Mouse (Mus musculus): ENCODE data around the gene Gipr.

Gene Gipr

DNA sequence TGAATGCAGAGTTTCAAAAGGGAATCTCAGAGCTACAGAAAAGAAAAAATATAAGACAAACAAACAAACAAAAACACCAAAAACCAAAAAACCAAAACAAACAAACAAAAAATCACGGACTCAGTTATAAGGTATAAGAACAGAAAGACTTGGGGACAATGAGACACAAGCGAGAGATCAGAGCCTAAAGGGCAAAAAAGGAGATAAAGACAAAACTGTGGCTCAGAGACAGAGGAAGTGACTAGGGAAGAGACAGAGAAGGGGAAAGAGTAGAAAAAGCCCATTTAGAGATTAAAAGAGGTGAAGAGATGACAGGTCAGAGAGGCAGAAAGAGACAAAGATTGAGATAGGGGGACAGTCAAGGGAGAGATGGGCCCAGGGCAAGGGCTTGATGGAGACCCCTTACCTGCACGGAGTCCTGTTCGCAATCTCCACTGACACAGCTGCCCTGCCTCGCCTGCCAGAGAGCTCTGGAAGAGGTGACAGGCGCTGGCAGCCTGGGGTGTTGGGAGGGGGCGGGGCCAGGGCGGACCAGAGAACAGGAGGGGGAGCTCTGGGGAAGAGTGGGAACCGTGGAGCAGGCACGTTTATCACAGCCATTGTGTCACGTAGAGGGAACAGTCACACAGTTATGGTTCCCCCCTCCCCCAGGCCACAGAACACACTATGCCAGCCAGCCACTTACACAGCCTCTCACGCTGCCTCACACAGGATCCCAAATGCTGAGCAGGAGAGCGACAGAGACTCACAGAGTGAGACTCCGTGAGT is at the start of gene Gipr:
Gipr (minus strand) TSS at position 472 of the 768 bp plus-strand sequence.
- no peak for DNase-seq (ENCODE audit: low read depth, low spot score)

DNA sequence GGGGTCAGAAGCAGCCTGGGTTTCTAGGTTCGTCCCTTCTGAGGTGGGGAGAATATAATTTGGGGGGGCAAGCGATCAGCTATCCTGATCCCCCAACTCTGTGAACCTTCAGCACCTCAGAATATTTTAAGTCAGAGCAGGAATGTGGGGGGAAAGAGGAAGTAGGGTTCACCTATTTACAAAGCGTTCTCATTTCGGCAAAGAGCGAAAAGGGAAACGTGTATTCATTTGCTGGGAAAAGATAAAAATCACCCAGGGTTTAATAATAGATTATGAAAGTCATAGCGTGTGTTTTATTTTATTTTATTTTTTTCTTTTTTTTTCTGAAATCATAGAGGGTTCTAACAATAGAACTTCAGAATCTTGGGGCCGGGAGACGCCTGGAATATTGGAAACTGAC is 49.0 kb upstream of the Gipr start:
- no peak for DNase-seq (ENCODE audit: low read depth, low spot score)

DNA sequence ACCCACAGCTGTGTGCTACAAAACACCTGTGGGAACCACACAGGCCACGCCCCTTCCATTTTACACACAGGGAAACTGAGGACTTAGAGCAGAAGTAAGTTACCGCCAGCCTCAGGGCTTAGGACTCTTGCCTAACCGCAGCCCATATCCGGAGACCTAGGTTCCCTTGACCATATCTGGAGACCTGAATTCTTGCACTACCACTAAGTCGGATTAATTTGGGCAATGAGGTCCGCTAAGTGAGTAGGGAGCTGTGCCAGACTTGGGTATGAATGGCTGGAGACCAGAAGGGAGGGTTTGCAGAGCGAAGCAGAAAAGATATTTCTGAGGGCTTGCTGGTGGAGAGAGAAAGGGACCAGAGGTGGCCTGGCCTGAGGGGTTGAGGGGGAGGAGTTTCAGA is 48.4 kb upstream of the Gipr start:
- no peak for DNase-seq (ENCODE audit: low read depth, low spot score)

DNA sequence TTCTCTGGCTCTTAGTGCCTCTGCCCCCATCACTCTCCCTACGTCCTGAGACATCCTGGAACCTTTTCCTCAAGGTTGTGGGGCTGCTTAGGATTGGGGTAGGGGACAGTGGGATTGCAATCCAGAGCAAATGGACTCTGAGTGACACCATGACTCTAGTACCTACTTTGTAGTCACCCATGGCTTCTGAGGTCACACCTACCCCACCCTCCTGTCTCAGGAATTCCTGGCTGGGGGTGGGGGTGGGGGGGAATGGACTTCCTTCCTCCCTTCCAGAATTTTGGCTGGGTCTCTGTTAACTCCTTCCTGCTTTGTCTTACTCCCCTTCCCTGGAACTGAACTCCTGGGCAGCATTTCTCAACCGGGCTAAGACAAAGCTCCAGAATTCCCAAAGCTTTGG is 47.5 kb upstream of the Gipr start:
- DNase-seq (ENCODE audit: low read depth, low spot score), result no peak

DNA sequence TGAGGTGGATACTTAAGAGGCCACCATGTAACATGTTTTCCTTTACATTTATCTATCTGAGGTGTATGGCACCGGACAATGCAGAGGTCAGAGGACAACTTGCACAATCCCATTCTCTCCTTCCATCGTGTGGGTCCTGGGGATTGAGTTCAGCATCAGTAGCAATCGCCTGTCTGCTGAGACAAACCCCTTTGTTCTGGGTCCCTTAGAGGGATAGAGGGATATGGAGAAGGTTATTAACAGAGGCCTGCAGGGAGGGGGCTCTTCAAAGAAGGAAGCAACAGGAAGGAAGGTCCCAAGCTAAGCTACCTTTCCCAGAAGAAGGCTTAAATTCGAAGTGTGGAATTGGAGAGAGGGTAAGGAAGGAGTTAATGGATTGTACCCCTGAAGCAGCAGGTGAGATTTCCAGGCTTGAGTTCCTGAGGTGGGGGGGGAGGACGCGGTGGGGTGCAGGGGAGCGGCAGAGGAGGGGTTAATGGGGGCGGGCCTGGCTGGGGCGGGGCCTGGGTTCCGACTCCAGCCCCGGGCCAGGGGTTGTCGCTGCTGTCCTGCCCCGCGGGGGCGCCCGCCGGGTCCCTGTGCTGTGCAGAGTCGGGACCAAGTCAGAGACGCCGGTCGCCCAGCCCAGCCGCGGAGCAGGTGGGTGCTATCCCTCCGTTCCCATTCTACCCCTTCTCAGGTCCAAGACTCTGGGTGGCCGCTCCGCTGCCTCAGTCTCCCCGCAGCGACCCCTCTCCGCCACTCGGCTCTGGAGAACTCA is 46.2 kb upstream of the Gipr start, which contains the start of gene Gpr4:
Gpr4 (plus strand) TSS at position 543 of the 760 bp plus-strand sequence.
- peak; percentile 26 for DNase-seq (ENCODE audit: low read depth, low spot score)

DNA sequence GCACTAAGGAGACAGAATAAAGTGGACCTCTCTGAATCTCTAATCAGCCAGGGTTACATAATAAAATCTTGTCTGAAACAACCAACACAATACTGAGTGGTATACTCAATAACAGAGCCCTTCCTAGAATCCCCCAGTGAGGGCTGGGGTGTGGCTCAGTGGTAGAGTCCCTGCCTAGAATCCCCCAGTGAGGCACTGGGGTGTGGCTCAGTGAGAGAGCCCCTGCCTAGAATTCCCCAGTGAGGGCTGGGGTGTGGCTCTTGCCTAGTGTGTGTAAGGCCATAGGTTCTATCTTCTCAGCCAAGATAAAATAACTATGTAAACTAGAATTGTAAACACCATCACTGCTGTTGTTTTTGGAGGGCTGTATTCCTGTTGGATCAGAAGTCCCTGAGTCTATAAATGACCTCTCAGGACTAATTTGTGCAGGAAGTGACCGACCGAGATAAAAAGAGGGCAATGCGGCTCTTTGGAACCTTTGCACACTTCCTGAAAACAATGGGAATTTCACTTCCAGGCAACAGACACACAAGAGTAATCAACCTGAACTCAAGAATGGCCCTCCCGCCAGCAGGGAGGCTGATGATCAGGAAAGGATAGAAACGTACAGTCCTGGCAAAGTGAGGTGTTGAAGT is 45.2 kb upstream of the Gipr start:
- DNase-seq (ENCODE audit: low read depth, low spot score), result no peak

DNA sequence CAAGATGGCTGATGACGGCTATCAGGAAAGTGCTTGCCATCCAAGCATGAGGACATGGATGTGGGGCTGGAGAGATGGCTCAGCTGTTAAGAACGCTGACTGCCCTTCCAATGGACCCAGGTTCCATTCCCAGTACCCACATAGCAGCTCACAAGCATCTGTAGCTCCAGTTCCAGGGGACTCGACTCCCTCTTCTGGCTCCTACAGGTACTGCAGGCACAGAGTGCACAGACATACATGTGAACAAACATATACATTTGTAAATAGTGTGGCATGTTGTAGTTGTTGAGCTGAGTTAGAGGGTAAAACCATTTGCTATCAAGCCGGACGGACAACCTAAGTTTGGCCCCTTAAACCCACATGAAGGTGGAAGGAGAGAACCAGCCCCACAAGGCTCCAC is 44.1 kb upstream of the Gipr start:
- DNase-seq (ENCODE audit: low read depth, low spot score), result peak; percentile 49

DNA sequence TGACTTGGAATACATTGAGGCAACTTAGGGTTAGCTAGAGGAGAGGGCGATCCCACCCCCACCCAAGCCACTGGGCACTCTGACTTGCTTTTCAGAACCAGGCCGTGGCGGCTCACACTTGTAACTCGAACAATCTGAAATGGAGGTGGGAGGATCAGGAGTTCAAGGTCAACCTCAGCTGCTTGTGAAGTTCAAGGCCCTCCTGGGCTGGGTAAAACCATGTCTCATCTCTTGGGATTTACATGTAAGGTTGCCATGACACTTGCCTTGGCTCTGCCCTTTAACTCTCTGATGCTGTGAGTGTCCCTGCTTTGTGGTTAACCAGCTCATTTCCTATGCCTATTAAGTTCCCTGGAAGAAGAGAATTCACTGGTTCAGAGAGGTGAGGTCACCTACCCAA is 43.6 kb upstream of the Gipr start:
- DNase-seq (ENCODE audit: low read depth, low spot score), result no peak

DNA sequence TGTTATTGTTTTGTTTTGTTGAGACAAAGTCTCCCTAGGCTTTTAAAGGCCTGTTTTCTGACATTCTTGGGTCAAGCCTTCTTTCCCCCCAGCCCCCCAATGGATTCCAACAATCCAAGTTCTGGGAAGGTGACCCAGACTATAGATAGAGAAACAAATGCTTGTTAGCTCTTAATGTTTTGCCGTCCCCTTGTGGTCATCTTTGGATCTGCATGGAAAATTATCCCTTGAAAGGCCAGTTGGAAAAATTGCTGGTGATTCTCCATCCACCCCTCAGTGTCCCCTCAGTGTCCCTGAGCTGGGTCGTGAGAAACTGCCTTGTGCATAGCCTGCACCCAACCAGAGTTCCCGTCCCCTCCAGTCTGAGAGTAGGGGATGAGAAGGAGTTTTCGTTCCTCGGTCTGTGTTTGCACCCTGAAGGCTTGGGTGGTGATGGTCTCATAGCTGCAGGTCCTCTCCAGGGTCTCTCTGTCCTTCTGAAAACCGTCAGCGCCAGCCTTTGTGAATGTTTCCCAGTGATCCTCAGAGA is 43.1 kb upstream of the Gipr start:
- DNase-seq (ENCODE audit: low read depth, low spot score), result no peak

DNA sequence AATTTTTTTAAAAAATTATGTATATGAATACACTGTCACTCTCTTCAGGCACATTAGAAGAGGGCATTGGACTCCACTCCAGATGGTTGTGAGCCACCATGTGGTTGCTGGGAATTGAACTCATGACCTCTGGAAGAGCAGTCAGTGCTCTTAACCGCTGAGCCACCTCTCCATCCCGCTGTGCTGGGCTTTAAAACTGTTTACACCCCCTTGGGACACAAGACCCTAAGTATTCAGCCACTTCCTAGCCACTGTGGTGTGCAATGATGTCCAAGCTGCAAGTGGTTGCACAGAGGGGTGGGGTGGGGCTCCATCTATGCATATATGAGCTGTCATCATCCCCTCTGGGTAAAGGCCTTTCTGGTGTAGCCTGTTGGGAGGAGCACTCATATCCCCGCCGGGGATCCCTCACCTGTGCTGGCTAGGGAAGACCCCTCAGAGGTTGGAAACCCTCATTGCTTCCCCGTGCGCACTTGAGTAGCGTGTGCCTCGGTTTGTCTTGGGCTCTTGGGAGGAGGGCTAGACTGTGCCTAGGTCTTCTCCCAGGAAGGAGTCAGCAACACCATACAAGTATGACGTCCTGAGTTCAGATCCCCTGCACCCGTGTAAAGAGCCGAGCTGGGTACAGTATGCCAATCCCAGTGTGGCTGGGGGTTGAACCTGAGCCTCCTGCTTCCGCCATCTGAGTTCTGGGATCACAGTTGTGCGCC is 42.4 kb upstream of the Gipr start:
- no peak for DNase-seq (ENCODE audit: low read depth, low spot score)

DNA sequence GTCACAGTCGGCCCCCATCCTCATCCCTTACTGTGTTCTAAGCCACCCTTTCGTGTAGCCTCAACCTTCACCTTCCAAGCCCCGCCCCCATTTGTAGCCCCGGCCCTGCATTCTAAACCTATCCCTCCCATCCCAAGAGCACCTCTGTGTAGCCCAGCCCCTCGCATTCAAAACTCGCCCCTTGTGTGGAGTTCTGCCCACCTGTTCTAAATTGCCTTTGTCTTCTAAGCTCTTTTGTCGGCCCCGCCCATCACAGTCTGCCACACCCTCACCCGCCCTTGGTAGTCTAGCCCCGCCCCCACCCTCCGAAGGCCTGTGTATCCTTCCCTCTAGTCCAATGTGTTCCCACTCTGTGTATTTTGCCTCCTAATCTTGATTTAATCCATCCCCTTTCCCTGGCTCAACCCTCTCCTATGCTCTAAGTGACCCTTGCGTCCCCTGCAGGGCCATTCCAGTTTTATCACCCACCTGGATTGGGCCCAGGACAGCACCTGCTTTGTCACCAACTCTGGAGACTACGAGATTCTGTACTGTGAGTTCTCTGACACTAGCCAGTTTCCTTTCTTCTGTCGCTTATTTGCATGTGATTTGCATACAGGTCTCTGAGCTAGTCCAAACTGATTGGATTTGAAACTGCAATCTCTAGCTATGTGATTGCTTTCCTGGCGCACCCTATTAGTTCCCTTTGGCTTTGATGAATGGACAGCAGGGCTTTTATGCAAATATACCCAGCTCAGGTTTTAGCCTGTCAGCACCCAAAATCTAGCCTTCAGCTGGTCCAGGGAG is 36.3 kb upstream of the Gipr start:
- no peak for DNase-seq (ENCODE audit: low read depth, low spot score)

DNA sequence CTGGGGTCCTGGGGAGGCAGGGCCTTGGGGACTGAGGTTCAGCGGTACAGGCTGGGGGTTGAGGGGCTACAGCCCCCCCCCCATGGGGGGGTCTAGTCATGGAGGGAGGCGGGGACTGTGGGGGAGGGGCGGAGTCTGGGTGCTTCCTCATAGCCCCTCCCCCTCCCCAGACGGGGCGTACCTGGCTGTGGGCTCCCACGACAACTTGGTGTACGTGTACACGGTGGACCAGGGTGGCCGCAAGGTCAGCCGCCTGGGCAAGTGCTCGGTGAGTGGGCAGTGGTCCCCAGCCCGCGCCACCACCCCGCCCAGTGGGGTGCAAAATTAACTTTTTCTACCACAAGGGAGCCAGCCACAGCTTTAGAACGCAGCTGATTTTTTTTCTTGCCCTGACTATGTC is 35.7 kb upstream of the Gipr start:
- DNase-seq (ENCODE audit: low read depth, low spot score), result no peak

DNA sequence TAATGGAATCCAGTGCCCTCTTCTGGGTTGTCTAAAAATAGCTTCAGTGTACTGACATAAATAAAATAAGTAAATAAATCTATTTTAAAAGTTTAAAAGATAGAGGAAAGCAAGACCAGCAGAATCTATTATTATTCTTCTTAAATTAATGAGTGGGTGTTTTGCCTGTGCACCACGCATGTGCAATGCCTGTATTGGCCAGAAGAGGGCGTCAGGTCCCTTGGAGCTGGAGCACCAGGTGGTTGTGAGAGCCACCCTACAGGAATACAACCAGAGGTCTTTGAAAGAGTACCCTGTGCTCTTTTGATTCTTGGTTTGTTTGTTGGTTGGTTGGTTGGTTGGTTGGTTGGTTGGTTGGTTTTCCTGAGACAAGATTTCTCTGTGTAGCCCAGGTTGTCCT is 32.1 kb upstream of the Gipr start:
- DNase-seq (ENCODE audit: low read depth, low spot score), result peak; percentile 81

DNA sequence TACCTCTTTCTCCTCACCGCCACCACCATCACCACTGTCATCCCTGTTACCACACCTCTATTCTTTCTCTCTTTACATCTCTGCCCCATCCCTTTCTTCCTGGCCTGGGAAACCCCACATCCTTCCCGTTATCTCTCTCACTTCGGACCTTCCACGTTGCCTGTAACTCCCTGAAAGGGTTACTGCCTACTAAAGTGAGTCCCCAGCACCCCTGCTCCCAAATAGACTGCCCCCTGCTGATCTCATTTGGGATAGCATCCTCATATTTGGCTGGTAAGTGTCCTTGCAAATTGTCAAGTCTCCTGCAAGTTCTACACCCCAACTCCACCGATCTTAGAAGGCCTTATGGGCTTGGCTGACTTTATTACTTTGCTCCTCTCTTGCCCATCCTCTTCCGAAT is 30.7 kb upstream of the Gipr start:
- DNase-seq (ENCODE audit: low read depth, low spot score), result peak; percentile 80

DNA sequence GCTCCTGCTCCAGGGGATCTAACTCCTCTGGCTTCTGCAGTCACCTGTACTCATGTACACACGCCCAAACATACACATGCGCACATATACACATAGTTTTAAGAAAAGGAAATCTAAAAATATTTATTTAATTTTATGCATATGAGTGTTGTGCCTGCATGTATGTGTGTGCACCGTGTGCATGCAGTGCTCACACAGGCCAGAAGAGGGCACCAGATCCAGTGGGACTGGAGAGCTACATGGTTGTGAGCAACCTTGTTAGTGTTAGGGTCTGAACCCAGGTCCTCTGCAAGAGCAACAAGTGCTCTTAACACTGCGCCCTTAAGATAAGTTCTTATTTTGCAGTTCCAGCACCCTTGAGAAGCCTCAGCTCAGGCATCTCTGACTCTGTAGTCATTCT is 28.7 kb upstream of the Gipr start:
- DNase-seq (ENCODE audit: low read depth, low spot score), result peak; percentile 38

DNA sequence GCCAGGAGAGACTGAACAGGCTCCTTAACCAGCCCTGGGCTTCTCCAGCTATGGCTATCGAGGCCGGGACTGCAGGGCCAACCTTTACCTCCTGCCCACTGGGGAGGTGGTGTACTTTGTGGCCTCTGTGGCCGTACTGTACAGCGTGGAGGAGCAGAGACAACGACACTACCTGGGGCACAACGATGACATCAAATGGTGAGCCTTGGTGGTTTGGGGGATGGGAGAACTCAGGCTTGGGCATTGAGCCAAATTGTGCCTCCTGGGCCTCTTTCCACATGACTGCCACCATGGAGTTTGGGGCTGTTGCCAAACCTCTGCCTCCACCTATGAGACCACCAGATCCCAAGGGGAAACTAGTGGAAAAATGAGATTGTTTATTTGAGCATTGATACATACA is 18.8 kb upstream of the Gipr start:
- no peak for DNase-seq (ENCODE audit: low read depth, low spot score)

DNA sequence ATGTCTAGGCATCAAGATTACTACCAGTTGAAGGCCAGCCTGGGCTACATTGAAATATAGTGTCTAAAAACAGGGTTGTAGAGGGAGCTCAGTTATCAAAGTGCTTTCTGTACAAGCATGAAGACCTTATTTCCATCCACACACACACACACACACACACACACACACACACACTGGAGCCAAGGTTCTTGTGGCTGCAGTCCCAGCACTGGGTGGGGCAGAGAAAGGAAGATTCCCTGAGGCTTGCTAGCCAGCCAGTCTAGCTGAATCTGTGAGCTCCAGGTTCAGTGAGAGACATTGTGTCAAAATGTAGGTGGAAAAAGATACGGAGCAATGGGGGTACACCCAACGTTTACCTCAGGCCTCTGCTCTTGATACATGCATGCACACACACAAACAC is 18.3 kb upstream of the Gipr start:
- no peak for DNase-seq (ENCODE audit: low read depth, low spot score)

DNA sequence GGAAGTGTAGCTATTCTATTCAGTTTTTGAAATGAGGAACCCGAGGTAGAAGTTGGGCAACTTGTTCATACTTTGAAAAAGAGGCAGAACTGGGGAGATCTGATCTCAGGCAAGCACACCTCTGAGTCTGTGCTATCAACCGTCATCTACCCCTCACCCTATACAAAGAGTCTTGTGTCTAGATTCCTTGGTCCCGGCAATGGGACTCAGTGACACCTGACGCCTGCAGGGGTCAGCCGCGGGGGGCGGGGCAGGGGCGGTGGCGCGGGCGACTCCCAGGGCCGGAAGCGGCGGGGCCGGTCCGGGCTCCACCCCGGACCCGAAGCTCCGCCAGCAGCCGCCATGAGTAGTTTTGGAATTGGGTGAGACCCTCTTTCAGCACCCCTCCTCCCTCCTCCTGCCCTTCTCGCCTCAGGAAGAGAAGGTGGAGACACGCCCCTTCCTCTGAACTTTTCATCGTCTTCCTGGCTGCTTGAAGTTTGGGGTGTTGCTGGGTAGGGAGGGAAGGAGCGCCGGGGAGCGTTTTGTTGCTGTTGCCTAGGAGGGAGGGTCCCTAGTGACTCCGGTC is 15.0 kb upstream of the Gipr start:
- DNase-seq (ENCODE audit: low read depth, low spot score), result peak; percentile 63

DNA sequence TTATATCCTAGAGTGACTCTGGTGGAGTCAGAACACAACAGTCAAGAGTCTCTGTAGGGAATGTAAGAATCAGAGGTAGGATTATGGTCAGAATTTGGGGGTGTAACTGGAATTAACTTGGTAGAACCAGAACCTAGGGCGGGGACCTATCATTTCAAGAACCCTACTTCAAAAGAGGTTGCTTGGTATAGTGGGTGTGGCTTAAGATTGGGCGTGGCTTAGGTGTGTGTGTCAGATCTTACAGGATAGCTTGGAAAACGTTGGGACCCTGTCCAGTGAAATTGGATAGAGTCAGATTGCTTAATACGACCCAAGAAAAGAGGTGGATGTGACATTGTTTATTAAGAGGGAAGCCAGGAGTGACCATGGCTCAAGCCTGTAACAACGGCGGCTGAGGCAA is 14.0 kb upstream of the Gipr start:
- DNase-seq (ENCODE audit: low read depth, low spot score), result peak; percentile 59

DNA sequence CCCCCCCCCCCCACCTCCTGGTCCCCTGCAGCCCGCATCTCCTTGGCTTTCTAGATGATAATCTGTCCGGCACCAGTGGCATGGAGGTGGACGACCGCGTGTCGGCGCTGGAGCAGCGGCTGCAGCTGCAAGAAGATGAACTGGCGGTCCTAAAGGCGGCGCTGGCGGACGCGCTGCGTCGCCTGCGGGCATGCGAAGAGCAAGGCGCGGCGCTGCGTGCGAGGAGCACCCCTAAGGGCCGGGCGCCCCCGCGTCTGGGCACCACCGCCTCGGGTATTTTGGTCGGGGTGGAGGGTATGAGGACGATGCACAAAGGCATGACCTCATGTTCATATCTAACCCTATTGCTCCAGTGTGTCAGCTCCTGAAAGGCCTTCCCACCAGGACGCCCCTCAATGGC is 13.2 kb upstream of the Gipr start:
- DNase-seq (ENCODE audit: low read depth, low spot score), result peak; percentile 88
